Mouse (Mus musculus) spleen, adult 12 weeks (tissue): ENCODE measurements at regions not wholly inside any gene's neighbourhood (a gene's known extent, or its start where the extent isn't known, plus 50 kb on each side); places are given as distances from the start of the nearest gene placed in this dataset.
"Not testable (repeated sequence)": the region's sequence is repeated elsewhere in the genome, so short reads cannot be mapped to it uniquely, and the experiment has no call there.

Source experiments
- DNase-seq: peaks from one replicate; pipeline ENCODE4 v3.0.0; 2022; ENCODE audit warnings: low spot score

DNA sequence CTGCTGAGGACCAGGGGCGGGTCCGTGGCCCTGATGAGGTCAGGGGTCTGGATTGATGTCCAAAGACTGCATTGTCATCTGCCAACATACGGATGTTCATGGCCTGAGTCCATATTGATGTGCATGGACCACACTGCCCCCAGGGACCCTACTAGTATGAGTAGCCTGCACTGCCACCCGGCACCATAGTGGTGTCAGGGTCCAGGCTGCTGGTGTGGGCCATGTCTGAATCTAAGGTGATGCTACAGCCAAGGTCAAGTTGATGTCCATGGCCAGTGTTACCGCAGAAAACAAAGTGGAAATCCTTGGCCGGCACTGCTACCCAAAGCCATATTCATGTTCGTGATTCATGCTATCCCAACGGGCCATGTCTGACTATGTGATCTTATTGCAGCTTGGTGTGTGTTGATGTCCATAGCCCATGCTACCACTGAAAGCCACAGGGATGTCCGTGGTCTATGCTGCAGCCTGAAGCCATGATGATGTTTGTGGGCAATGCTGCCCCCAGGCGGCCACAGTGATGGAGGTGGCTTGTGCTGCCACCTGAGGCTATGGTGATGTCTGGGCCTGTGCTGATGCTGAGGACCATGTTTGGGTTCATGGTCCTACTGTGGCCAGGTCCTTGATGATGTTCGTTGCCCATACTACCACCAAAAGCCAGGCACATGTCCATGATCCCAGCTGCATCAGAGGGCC is 130.5 kb downstream of the Iqub start:
- no peak for DNase-seq

DNA sequence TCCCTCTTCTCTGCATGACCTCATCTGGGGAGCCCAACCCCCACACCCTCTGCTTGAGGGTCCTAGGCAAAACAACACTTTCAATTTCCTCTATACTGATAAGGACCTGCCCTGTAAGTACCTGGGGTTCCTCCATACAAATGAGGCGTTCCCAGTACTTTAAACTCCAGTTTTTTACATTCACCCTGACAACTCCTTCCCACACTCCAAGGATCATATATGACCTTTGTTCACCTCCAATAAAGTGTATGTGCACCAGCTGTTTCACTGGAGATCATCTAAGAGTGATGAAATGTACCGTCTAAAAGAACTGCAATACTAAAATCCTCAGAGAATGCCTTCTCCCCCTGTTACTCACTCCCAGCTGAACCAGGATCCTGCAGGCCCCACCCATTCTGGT is 135.0 kb downstream of the Iqub start:
- no peak for DNase-seq

DNA sequence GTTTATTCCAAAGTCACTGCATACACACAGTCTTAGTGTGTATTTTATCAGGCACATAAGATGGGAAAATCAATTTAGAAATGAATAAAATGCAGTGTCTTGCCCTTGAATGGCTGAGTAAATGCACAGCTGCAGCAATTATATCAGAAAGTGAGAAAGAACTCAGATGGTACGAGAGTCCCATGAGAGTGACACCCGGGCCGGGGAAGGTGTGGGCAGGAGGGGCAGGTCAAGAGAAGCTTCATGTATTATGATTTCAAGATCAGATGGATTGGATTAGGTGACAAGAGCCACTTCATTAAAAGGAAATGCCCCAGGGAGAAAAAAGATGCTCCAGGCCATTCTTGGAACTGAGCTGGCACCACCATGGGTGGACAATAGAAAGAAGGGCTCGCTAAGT is 138.1 kb downstream of the Iqub start:
- no peak for DNase-seq

DNA sequence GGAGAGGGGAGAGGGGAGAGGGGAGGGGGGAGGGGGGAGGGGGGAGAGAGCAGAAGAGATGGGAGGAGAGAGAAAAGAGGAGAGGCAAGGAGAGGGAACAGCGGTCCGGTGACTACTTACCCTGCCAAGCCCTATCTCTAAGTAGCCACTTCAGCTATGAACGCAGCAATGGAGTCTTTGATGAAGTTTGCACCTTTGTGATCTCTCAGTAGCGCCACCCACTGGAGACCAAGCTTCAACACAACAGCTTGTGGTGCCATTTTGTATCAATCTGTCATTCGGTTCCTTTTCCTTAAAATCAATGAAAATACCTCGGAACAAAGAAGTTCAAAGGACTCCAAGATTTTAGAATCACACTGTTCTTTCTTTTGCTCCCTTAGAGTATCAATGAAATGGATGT is 141.7 kb downstream of the Iqub start:
- no peak for DNase-seq

DNA sequence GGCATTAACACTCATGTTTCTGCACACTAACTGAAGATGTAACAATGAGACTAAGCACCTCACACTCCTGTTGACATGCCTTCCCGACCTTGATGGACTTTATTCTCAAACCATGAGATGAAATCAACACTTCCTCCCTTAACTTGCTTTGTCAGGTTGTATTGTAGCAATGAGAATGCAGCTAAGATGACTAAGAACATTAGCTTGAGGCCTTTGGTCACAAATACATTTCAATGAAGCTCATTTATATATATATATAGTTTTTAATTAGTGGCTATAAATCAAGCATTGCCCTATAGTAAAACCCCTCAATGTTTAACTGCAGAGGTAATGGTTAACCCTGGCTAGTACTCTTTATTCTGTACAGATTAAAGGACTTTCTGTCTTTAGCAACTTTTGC is 143.2 kb downstream of the Iqub start:
- DNase-seq, result no peak

DNA sequence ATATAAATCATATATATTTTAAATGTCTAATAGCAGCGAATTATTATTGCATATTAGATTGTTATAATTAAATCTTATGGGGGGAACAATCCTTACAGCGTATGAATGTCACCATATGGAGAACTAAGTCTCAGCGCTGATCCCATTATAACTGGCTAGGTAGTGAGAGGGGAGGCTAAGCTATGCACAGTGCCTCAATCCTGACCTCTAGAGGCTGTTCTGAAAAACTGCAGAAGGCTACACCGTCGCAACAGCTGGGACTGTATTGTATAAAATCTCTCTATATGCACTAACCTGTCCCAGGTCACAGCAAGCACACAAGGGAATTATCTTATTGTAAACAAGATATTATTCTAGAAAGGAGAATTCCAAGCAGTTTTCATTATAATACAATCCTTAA is 164.0 kb downstream of the Iqub start:
- DNase-seq, result no peak

DNA sequence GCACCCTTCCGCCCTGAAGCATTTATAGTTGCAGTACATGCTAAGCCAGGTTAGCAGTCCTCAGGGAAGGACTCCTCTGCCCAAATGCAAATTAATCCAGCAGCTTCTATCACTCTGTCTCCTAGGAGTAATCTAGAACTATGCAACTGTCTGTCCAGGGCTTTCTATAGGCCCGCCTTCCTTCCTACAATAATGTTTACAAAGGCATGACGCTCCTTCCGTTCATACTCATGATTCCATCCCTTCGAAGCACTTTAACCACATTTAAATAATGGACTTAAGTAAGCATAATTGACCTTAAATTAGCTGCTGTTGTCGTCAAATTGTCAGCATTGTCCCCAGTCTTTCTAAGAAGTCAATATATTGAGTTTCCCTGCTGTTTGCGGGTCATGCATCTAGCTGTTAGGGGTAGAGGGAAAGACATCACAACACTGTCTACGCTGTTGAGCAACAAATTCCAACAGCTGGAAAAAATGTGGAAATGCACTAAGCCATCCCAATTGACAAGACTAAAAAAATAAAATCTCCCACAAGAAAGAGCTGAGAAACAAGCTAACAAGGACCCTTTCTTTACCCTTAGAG is 166.3 kb downstream of the Iqub start:
- no peak for DNase-seq

DNA sequence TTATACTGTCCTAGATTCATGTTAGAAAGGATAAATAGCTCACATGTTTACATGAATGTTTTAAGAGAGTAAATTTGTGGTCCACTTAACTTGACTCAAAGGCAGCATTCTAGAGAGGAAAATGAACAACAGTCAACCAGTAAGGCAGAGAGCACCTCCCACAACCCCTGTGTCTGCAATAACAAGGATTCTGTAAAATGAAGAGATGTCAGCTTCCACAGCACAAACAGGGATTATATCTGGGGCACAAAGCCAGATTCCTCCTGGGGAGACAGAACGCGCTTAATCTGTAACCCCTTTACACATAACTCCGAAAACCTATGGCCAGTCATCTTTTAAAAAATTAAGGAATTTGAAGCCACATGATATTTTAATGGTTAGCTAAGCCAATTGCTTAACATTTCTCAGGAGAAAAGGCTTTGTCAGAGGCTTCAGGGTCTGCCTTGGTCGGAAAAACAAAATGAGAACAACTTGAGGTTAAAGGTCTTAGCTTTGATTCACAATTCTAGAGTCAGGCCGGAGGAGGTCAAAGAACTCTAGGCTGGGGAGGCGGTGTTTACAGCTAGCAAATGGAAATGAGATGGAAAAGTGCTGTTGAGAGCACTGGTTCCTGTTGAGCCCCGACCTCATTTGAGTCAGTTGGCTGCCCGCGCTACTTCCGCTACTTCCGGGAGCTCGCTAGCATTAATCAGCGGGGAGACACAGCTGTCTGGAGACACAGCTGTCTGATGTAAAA is 167.0 kb downstream of the Iqub start:
- DNase-seq, result peak; percentile 1

DNA sequence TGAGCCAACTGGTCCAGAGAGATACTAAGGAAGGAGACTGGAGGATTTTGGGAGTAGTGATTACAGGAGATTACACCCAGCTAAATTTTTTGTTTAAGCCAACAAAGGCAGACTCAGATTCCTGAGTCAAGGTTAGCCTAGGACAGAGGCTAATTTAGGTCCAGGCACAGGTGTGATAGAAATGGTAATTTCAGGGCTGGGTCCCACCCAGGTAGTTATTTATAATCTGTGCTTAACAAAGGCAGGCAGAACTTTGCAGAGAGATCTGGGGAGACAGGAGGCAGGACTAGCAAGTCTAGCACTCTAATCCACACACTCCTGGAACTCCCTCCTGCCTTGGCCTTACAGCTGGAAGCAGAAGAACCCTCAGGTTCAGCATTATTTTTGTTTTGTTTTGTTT is 172.4 kb downstream of the Iqub start:
- no peak for DNase-seq

DNA sequence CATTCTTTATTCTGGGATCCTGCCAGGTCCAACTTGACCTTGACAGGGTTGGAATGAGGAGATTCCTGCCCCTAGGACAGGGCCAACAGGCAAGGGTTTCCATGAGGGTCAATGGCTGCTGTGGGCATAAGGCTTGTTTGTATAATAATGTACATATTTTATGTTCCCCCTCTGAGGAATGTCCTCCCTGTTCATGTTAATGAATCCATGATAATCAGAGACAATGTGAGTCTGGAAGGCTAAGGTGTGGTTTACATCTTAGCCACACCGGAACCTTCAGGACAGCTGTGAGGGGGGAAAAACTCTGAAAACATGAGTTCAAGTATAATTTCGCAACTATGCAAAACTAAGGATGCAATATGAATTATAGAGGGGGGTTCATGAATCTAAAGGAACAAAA is 172.8 kb downstream of the Iqub start:
- no peak for DNase-seq

DNA sequence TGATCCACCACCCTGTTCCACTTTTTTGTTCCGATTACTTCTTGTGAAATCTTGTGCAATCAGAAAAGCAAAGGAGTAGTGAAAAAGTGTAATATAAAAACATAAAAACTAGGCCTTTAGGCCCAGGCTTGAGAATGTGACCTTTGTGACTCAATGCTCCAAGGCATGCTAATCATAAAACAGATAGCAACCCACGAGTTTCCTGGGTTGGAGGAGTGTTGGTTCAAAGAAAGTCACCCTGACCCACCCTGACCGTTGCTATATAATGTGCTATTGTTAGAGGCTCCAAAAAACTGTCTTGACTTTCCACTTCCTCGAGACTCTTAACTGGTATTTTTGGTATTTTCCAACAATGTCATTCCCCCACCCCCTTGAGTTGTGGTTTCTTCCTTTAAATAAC is 172.2 kb upstream of the Slc13a1 start:
- DNase-seq, result not testable (repeated sequence)

DNA sequence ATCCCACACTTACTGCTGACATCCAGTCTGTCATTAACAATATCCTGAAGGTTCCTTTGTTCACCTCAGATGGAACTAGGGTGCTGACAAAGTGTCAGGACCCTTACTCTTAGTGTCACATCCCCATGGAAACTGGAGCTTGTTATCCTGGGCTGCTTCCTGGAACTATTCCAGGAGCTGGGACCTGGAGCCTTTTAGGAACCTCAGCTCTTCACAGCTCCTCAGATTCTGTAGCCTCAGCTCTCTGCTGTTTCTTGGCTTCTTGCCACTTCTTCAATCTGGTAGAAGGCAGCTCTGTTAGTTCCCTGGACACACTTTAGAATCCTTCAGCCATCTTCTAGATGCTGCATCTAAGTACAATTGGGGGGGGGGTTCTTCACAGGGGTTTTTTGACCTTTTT is 157.3 kb upstream of the Slc13a1 start:
- DNase-seq, result no peak

DNA sequence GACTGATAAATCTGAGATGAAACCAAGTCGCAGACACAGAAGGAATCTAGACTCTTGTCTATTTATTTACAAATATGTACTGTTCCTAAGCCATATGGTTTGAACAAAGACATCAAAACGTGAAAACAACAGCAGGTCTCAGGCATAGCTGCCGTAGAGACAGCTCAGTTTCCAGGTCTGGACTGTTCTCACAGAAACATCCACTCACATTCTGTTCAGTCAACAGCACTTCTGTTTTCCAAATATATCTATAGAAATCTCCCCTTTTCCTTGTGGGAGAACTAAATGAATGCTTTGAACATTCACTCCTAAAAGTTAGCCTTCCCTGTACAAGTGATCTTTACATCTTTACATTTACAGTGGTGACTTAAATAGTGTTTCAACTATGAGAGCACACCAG is 156.8 kb upstream of the Slc13a1 start:
- DNase-seq, result no peak

DNA sequence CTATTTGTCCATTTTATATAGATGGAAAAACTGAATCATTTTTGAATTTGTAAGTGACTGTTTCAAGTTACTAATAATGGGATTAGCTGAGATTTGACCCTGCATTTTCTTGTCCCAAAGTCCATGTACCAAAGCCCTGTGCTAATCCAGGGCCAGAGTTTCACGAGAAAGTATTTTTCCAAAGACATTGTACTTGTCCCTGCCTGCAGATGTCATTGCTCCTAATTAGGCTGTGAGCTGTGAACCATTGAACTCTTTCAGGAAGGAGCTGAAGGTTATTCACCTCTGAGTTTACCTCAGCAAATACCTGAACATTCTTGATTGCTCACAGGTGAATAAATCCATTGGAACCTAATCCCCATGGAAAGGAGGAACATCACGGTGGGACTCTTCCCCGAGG is 154.5 kb upstream of the Slc13a1 start:
- no peak for DNase-seq

DNA sequence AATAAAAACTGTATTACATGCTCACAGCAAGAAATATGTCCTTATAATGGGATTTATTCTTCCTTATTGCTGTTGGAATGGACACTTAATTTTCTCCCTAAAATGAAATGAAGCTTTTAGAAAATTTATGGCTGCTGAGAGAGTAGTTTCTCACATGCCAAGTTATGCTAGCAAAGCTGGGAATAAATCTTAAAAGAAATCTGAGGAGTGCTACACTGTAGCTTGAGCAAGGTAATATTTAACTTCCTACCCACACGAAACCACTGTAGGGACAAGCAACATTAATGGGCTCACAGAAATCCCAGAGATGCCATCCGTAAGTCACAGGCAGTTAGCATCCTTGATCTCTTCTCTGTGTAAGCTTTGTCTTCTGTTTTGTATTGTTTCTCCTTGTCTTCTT is 151.0 kb upstream of the Slc13a1 start:
- no peak for DNase-seq

DNA sequence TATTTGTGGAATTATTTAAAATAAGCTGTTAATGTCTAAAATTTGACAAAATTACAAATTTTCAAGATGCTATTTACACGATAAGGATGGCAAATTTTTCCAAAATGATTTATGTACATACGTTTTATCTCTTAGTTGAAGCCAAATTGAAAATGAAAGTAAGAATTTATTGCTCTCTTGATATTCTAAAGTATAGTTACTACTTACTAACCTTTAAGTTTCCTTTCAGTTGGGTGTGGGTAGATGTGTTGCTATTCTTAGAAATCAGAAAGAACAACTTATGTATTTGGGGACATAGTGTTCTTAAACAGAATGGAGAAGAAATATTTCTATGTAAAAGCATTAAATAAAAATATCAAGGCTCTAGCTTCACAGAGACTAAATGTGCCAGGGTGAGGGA is 142.8 kb upstream of the Slc13a1 start:
- no peak for DNase-seq

DNA sequence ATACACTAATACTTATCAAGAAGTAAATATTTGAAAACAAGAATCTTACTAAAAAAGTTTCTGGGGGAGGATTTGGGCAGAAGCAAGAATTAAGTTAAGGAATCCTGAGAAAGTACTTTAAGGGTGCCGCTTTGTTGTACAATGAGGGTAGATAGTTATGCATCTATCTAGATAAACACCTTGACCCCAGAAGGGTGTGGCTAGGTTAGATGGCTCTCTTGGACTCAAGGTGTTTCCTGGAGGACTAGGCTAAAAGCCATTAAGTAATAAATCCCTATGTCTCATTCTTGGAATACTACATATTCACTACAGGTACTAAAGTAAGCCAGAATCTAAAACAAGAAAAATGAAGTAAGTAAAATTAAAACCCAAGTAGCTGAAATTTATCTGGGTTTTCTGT is 141.9 kb upstream of the Slc13a1 start:
- DNase-seq, result no peak

DNA sequence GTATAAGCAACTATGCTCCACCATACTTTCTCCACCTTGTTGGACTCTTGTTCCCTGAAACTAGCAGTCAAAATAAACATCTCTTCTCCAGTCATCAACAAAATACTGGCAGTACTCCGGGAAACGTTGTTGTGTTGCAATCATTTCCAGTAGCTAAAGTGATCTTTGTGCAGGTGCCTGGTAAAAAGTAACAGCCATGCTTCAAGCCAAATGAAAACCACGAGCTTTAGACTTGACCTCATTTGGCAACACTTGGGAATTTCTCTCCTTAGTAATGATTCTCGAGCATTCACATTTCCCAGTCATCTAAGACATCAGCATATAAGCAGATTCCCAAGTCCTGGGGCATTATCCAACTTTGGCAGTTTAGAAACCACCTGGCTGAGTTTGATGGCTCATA is 133.8 kb upstream of the Slc13a1 start:
- no peak for DNase-seq

DNA sequence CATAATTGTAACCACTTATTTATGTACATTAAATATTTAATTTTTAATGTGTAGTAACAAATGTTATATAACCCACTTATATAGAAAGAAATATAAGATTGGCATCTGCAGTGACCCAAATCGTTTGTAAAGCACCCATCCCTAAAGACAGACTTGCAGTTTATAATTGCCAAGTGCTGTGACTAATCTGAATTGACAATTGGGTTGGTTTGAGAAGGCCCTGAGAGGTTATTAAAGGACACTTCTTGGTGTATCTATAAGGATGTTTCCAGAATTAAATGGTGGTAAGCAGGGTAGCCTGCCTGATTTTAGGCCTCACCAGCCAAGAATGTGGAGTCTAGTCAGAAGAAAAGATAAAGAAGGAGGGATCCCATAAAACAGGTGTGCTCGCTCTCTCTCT is 133.3 kb upstream of the Slc13a1 start:
- DNase-seq, result no peak

DNA sequence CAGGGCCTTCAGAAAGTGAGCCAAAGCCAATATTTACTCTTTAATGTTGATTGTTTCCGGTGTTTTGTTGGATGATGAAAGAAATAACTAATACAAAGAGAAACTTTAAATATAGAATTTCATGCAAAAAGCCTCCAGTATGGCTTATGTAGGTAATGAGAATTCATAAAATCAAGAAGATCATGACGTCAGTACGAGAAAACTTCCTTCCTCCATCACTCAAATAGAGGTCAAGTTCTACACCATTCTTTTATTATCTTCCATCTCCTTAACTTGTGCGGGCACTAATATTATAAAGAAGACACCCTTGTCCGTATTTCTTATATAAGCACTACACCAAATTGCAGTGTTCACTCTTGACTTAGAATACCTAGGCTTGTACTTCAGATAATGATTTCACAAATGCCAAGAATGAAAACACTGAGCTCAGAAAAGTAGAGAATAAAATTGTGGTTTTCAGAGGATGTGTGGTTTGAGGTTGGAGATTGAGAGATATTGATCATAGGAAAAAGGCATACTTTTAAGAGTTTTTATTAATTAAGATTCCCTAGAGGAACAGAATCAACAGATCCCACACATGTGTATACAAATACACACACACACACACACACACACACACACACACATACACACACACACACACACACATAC is 130.8 kb upstream of the Slc13a1 start:
- DNase-seq, result no peak

DNA sequence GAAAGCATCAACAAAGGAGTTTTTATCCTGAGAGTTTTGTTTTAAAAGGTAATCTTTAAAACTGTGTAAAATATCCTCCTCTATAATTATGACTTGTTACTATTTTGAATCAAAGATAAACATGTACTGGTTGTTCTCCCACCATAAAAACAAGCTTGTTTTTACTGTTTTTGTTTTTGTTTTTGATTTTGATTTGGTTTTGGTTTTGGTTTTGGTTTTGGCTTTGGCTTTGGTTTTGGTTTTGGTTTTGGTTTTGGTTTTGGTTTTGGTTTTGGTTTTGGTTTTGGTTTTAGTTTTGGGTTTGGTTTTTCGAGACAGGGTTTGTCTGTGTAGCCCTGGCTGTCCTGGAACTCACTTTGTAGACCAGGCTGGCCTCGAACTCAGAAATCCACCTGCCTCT is 120.9 kb upstream of the Slc13a1 start:
- not testable (repeated sequence) for DNase-seq

DNA sequence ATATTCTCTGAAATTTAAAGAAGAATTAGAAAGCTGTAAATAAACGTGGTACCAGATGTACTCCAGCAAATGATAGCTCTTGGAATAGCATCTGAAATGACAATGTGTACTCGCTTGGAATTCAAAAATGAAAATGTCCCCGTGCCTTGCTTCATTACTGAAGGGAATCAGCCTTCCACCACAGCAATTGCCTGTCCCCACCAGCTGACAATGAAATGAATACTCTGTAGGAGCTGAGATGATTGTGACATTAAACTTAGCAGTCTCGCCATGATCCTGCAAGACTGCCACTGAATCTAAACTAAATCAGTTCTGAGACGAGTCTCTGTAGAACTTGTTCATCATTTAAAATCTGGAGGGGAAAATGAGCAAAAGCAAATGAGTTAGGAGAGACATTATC is 104.9 kb upstream of the Slc13a1 start:
- DNase-seq, result no peak

DNA sequence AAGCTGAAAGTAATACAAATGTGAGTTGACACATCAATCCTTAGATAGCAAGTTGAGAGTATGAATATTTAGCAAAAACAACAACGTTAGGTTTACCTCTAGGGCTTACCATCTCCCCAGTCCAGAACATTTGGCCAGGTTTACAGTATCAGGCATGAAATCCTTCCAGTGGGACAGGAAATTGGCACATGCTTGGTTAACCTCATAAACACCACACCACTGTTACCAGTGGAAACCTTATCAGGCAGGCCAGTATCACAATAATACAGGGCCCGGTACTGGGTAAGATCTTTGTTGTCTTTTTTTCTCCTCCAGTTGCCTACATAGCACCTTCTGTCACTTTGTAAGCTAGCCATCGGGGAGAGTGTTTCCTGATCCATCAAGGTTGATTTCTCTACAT is 101.7 kb upstream of the Slc13a1 start:
- DNase-seq, result no peak
